Mouse (Mus musculus) megakaryocyte, embryonic 14.5 days (primary cell): ENCODE results near the gene Ccdc85c.

Experiments
- FLI1 ChIP-seq: IDR thresholded peaks from 2 replicates; pipeline ENCODE4 v1.6.1; 2012; ENCODE audit warnings: low read length, inconsistent platforms, mixed read lengths
- GATA1 ChIP-seq: IDR thresholded peaks from 3 replicates; pipeline ENCODE4 v1.6.1; 2012; ENCODE audit warnings: mixed read lengths, low read length, inconsistent platforms, borderline replicate concordance

DNA sequence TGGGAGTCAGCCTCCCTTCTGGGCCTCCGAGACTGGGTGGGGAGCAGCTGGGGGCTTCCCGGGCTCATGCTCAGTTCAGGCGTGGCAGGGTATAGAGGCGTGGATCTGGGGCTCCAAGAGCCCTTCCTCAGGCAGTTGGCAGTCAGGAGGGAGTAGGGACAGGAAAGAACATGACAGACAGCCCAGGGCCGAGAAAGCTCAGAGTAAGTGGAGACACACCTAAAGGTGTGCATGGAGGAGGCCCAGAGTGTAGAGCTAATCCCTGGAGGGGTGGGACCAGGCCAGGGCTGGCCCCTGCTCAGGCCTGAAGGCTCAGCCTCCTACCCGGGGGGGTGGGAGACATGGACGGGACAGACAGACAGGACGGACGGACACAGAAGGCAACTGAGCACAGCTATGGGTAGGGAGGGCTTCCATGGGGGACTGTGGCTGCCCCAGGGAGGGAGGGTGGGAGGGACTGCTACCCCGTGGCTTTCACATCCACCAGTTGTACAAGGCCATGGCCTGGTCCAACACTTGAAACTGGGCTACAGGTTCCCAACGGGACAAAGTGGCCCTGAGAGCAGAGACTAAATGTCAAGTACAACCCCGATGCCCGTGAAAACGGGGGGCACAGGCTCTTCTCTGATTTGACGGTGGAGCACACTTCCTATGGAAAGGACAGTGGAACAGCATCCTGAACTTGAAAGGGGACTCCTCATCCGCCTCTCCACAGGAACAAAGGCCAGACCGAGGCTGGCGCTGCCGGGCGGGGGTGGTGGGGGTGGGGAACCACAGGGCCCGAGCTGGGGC is 55.2 kb downstream of the Ccdc85c start:
- TF ChIP-seq GATA1 (no peak), FLI1 (no peak)
